Mouse (Mus musculus): ENCODE data around the gene Xrn1. TPM values are rescaled to one million over a fixed set of nuclear protein-coding genes. Genes with fewer than 3 reads are reported as not detected.

Gene Xrn1
- 10 to 100 TPM; 64.1 to 66.8 TPM for total RNA-seq (2023)

DNA sequence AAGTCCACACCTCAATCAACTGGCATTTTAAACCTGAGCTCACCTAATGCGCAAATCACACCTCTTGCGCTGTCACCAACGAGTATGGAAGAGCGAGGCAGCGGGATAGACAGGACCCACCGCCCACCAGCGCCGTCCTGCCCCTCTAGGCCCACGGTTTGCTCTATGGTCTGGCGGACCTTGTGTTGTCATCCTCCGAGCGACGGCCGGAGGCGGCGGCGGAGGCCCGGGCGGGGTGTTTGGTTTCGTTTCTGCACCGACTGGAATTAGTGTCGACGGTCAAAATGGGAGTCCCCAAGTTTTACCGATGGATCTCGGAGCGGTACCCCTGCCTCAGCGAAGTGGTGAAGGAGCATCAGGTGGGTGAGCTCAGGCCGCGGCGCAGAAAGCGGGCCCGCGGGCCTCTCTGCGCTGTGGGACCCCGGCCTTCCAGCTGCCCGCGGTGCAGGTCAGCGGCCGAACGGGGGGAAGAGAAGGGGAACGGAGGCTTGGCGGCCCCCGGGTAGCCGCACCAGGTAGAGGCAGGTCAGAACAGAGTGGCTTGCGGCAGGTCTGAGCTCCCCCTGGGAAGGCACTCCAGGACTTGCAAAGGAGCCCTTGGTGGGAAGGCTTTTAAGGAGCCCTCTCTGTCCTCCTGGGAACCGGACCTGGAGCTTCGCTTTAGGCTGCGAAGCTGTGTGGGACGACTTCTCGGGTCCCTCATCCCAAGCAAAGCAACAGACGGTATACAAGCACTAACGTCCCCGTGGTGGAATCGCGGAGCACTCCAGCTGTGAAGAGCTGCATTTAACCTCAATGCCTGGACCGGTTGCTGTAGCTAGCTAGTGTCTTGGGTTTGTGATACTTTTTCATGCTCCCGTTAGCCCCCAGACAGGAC is at the start of gene Xrn1:
Gene Xrn1, plus strand, starts transcription at position 176 of the 877 bp plus-strand sequence.

Other genes starting within 250 kb of the Xrn1 start
- gene Trpc1, start 204.4 kb upstream of the Xrn1 start, total RNA-seq (2023), result not detected
- gene Pls1, start 109.4 kb upstream of the Xrn1 start, total RNA-seq (2023), result under 1 TPM in 1 of 2 experiments, not detected in 1; 0.64 TPM
- 10 to 100 TPM; 27.6 to 30.0 TPM for gene Atr, start 97.2 kb upstream of the Xrn1 start, total RNA-seq (2023)
- gene Gk5, start 164.6 kb downstream of the Xrn1 start, total RNA-seq (2023), result 1 to 10 TPM; 6.3 to 7.6 TPM
- gene Tfdp2, start 241.5 kb downstream of the Xrn1 start, total RNA-seq (2023), result 10 to 100 TPM; 13.8 to 16.0 TPM

All from T-cell, adult 66 days (primary cell).